Mouse (Mus musculus): Measurements from ENCODE around the gene Rprd2. TPM values are rescaled to one million over a fixed set of nuclear protein-coding genes. Genes with fewer than 3 reads are reported as not detected.

The Rprd2 gene
- polyA plus RNA-seq, 1 experiment: 8.5 TPM

DNA sequence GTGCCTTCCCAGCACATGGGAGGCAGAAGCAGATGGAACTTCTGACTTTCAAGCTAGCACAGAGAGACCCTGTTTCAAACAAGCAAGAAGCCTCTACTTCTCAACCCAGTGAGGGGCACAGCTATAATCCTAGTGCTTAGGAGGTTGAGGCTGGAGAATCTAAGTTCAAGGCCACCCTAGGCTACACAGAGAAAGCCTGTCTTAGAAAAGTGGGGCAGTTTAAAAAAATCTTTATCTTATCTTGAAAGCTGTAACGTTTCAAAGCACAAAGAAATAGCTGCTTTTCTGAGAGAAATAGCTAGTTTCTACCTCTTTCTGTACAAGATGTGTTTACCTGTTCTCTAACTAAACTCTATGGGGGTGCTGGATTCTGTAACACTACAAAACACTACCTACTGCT, 12.0 kb downstream of the Rprd2 start:
- TF ChIP-seq USF1 (IDR thresholded peaks at IDR 0.05; ENCODE audit: low read depth) (no peak), MYOD1 (IDR thresholded peaks at IDR 0.05; ENCODE audit: control insufficient read depth in 1 of 3, insufficient read length in 2 of 3, low read depth in 2 of 3) (no peak), TCF12 (IDR thresholded peaks at IDR 0.05; ENCODE audit: insufficient read depth, poor library complexity, severe bottlenecking) (no peak), POLR2A (IDR thresholded peaks at IDR 0.05; ENCODE audit: insufficient read length, low read depth) (no peak), SRF (IDR thresholded peaks at IDR 0.05; ENCODE audit: control insufficient read depth, insufficient read length, low read depth) (no peak), MAX (IDR thresholded peaks at IDR 0.05; ENCODE audit: low read depth) (no peak), TCF3 (IDR thresholded peaks at IDR 0.05; ENCODE audit: insufficient read length, low read depth) (no peak), MYOG (IDR thresholded peaks at IDR 0.05; ENCODE audit: control insufficient read depth in 1 of 3, insufficient read depth in 1 of 3, insufficient read length in 2 of 3, low read depth in 2 of 3) (no peak)
- Histone ChIP-seq H3ac (ENCODE audit: control insufficient read depth, insufficient read length) (no peak overlapping the region), H3K4me2 (ENCODE audit: low read depth) (no peak overlapping the region)

DNA sequence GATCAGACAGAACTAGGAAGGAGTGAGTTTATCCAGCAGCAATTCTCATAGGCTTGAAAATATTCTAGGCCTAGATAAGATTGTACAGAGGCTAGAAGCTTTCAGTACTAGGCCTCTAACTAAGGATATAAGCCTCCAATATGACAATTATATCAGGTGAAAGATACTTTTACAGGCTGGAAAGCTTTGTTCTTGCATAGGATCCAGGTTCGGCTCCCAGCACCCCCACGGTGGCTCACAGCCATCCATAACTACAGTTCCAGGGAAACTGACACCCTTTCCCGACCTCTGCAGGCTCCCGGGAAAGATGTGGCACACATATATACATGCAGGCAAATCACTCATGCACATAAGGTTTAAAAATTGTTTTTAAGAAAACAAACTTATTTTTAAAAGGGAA, 14.8 kb downstream of the Rprd2 start:
- TF ChIP-seq SRF (IDR thresholded peaks at IDR 0.05; ENCODE audit: control insufficient read depth, insufficient read length, low read depth): no peak
- TF ChIP-seq POLR2A (IDR thresholded peaks at IDR 0.05; ENCODE audit: insufficient read length, low read depth): no peak
- no peak for TF ChIP-seq REST (IDR thresholded peaks at IDR 0.05; ENCODE audit: insufficient read depth, insufficient read length)
- TF ChIP-seq MAX (IDR thresholded peaks at IDR 0.05; ENCODE audit: low read depth): no peak
- TF ChIP-seq TCF12 (IDR thresholded peaks at IDR 0.05; ENCODE audit: insufficient read depth, poor library complexity, severe bottlenecking): no peak
- no peak for TF ChIP-seq MYOD1 (IDR thresholded peaks at IDR 0.05; ENCODE audit: control insufficient read depth in 1 of 3, insufficient read length in 2 of 3, low read depth in 2 of 3)
- no peak for TF ChIP-seq POLR2AphosphoS2 (IDR thresholded peaks at IDR 0.05; ENCODE audit: insufficient read length, low read depth)
- no peak for TF ChIP-seq TCF3 (IDR thresholded peaks at IDR 0.05; ENCODE audit: insufficient read length, low read depth)
- no peak for TF ChIP-seq CEBPB (IDR thresholded peaks at IDR 0.05; ENCODE audit: insufficient read depth, poor library complexity, severe bottlenecking)
- no peak for TF ChIP-seq E2F4 (IDR thresholded peaks at IDR 0.05; ENCODE audit: insufficient read depth)
- Histone ChIP-seq H3K36me3 (ENCODE audit: control insufficient read depth, insufficient read depth) (peaks cover 8% of the 10 kb centered on the region), H3ac (ENCODE audit: control insufficient read depth, insufficient read length) (no peak overlapping the region), H3K27me3 (ENCODE audit: control insufficient read depth, insufficient read depth, insufficient read length) (no peaks in the 10 kb centered on the region), H3K79me2 (ENCODE audit: control insufficient read depth, insufficient read depth) (peaks cover 98% of the 10 kb centered on the region), H3K4me2 (ENCODE audit: low read depth) (no peak overlapping the region), H3K4me3 (no peak overlapping the region)

More for the DNA sequence above, 12.0 kb downstream of the Rprd2 start:
- Histone ChIP-seq H3K79me2 (ENCODE audit: control insufficient read depth, insufficient read depth) (peaks cover 98% of the 10 kb centered on the region), H3K4me3 (no peak overlapping the region), H3K27me3 (ENCODE audit: control insufficient read depth, insufficient read depth, insufficient read length) (no peaks in the 10 kb centered on the region), H3K36me3 (ENCODE audit: control insufficient read depth, insufficient read depth) (peaks cover 8% of the 10 kb centered on the region)

DNA sequence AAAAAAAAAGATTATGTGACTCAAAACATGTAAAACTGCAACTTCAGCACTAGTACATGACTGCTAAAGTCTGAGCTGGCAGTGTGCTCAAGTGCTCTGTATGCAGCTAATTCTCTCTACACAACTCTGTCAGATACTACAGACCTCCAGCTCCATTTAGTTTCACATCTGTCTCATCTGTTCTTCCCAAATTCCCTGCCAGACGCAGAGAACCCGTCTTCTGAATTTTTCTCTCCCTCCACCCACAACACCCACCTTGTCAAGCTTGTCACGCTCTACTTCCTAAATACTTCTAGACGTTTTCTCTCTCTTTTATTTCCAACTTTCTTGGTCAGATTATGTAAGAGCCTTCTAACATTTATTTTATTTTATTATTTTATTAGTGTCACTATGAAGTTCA, 19.9 kb downstream of the Rprd2 start:
- no peak overlapping the region for H3ac ChIP-seq (ENCODE audit: control insufficient read depth, insufficient read length)
- peaks cover 95% of the 10 kb centered on the region for H3K79me2 ChIP-seq (ENCODE audit: control insufficient read depth, insufficient read depth)
- no peak overlapping the region for H3K4me2 ChIP-seq (ENCODE audit: low read depth)
- H3K27me3 ChIP-seq (ENCODE audit: control insufficient read depth, insufficient read depth, insufficient read length): no peaks in the 10 kb centered on the region
- H3K36me3 ChIP-seq (ENCODE audit: control insufficient read depth, insufficient read depth): no peaks in the 10 kb centered on the region
- no peak overlapping the region for H3K4me3 ChIP-seq
- TF ChIP-seq POLR2A (IDR thresholded peaks at IDR 0.05; ENCODE audit: insufficient read length, low read depth): no peak
- TF ChIP-seq MYOD1 (IDR thresholded peaks at IDR 0.05; ENCODE audit: control insufficient read depth in 1 of 3, insufficient read length in 2 of 3, low read depth in 2 of 3): no peak
- TF ChIP-seq MAX (IDR thresholded peaks at IDR 0.05; ENCODE audit: low read depth): no peak
- no peak for TF ChIP-seq MYOG (IDR thresholded peaks at IDR 0.05; ENCODE audit: control insufficient read depth in 1 of 3, insufficient read depth in 1 of 3, insufficient read length in 2 of 3, low read depth in 2 of 3)
- no peak for TF ChIP-seq USF1 (IDR thresholded peaks at IDR 0.05; ENCODE audit: low read depth)
- TF ChIP-seq TCF3 (IDR thresholded peaks at IDR 0.05; ENCODE audit: insufficient read length, low read depth): no peak
- no peak for TF ChIP-seq CEBPB (IDR thresholded peaks at IDR 0.05; ENCODE audit: insufficient read depth, poor library complexity, severe bottlenecking)
- TF ChIP-seq SRF (IDR thresholded peaks at IDR 0.05; ENCODE audit: control insufficient read depth, insufficient read length, low read depth): no peak
- TF ChIP-seq REST (IDR thresholded peaks at IDR 0.05; ENCODE audit: insufficient read depth, insufficient read length): no peak
- TF ChIP-seq TCF12 (IDR thresholded peaks at IDR 0.05; ENCODE audit: insufficient read depth, poor library complexity, severe bottlenecking): no peak
- no peak for TF ChIP-seq POLR2AphosphoS2 (IDR thresholded peaks at IDR 0.05; ENCODE audit: insufficient read length, low read depth)
- TF ChIP-seq E2F4 (IDR thresholded peaks at IDR 0.05; ENCODE audit: insufficient read depth): no peak

DNA sequence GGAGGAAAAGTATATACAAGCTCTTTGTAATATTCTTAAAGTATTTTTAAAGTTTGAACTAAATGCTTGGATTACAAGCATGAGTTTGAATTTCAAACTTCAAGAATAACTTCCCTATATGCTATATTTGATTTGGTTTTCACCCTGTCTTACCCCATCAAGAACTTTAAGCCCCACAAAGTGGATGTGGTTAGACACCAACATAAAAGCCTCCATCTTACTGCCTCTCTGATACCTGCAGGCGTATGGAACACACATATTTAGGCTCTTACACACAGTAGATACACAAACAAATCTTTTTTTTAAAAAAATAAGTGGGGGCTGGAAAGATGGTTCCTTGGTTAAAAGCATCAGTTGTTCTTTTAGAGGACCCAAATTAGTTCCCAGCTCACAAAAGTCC, 24.4 kb downstream of the Rprd2 start:
- H3K36me3 ChIP-seq (ENCODE audit: control insufficient read depth, insufficient read depth): no peaks in the 10 kb centered on the region
- no peak overlapping the region for H3ac ChIP-seq (ENCODE audit: control insufficient read depth, insufficient read length)
- H3K79me2 ChIP-seq (ENCODE audit: control insufficient read depth, insufficient read depth): peaks cover 95% of the 10 kb centered on the region
- H3K4me2 ChIP-seq (ENCODE audit: low read depth): no peak overlapping the region
- H3K4me3 ChIP-seq: no peak overlapping the region
- no peaks in the 10 kb centered on the region for H3K27me3 ChIP-seq (ENCODE audit: control insufficient read depth, insufficient read depth, insufficient read length)
- no peak for TF ChIP-seq REST (IDR thresholded peaks at IDR 0.05; ENCODE audit: insufficient read depth, insufficient read length)
- TF ChIP-seq E2F4 (IDR thresholded peaks at IDR 0.05; ENCODE audit: insufficient read depth): no peak
- TF ChIP-seq MYOD1 (IDR thresholded peaks at IDR 0.05; ENCODE audit: control insufficient read depth in 1 of 3, insufficient read length in 2 of 3, low read depth in 2 of 3): no peak
- no peak for TF ChIP-seq CEBPB (IDR thresholded peaks at IDR 0.05; ENCODE audit: insufficient read depth, poor library complexity, severe bottlenecking)
- TF ChIP-seq TCF3 (IDR thresholded peaks at IDR 0.05; ENCODE audit: insufficient read length, low read depth): no peak
- no peak for TF ChIP-seq POLR2A (IDR thresholded peaks at IDR 0.05; ENCODE audit: insufficient read length, low read depth)
- no peak for TF ChIP-seq TCF12 (IDR thresholded peaks at IDR 0.05; ENCODE audit: insufficient read depth, poor library complexity, severe bottlenecking)
- TF ChIP-seq SRF (IDR thresholded peaks at IDR 0.05; ENCODE audit: control insufficient read depth, insufficient read length, low read depth): no peak
- TF ChIP-seq USF1 (IDR thresholded peaks at IDR 0.05; ENCODE audit: low read depth): no peak
- no peak for TF ChIP-seq MAX (IDR thresholded peaks at IDR 0.05; ENCODE audit: low read depth)
- TF ChIP-seq MYOG (IDR thresholded peaks at IDR 0.05; ENCODE audit: control insufficient read depth in 1 of 3, insufficient read depth in 1 of 3, insufficient read length in 2 of 3, low read depth in 2 of 3): no peak
- TF ChIP-seq POLR2AphosphoS2 (IDR thresholded peaks at IDR 0.05; ENCODE audit: insufficient read length, low read depth): no peak
